Mouse (Mus musculus): ENCODE measurements at regions not wholly inside any gene's neighbourhood (a gene's known extent, or its start where the extent isn't known, plus 50 kb on each side); places are given as distances from the start of the nearest gene placed in this dataset.

GRCm38 (mm10) chr3:52444420-52445119 lies 176.4 kb downstream of the Foxo1 start:
- DNase-seq (ENCODE audit: extremely low spot score) = no peak

GRCm38 (mm10) chr3:52443856-52444255 lies 175.7 kb downstream of the Foxo1 start:
- no peak for DNase-seq (ENCODE audit: extremely low spot score)

DNA sequence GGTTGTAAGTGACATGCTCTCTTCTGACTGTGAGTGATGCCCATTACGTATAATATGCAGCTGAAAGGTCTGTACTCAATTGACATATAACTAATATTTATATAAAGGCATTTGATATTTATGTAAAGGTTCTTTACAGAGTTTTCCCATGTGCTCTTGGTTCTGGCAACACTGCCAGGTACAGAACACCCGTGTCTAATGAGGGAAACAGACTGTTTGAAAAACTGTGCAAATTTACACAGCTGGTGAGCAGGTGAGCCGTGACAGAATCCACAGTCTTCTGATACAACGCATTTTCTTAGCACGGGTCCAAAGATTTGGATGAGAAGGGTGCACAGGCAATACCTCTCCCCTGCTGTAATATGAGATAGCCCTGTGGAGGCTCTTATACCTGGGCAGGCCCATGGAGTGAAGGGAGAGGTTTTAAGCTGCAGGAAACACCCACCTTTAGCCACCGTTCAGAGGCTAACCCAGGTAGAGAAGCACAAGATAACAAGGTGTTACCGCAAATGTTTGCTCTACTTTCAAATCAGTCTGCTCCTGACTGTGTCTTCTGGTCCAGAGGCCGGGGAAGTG lies 161.0 kb downstream of the Foxo1 start:
- DNase-seq (ENCODE audit: extremely low spot score) = no peak

- no peak for DNase-seq (ENCODE audit: extremely low spot score)
Measured at GRCm38 (mm10) chr3:52422826-52423225, 154.7 kb downstream of the Foxo1 start.

DNA sequence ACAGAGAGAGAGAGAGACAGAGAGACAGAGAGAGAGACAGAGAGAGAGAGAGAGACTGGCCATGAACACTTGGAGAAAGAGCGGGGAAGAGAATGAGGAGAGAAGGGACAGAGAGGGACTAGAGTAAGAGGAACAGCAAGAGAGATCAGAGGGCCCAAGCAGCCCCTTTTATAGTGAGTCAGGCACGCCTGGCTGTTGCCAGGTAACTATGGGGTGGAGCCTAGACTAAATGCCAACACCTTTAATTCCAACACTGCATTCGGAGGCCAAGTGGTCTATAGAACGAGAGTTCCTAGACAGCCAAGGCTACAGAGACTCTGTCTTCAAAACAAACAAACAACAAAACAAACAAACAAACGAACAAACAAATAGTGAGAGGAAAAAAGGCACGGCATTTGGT lies 148.1 kb downstream of the Foxo1 start:
- no peak for DNase-seq (ENCODE audit: extremely low spot score)

GRCm38 (mm10) chr3:52415361-52415760 lies 147.2 kb downstream of the Foxo1 start:
- DNase-seq (ENCODE audit: extremely low spot score) = no peak

DNA sequence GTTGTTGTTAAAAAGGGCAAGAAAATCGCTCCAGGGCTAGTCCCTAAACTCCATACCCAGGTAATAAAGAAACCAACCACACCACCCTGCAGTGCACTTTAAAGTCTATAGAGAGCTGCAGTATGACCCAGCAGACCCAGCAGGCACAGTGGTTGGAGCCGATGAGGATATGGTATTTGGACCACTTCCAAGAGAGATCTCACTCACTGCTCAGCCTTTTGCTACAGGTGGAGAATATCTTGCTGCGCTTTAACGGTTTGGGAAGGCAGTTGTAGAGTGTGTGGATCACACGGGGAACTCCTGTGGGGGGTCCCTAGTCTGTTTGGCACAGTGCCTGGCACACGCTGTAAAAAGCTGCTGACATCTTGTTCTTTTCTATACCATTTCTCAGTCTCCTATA lies 145.9 kb downstream of the Foxo1 start:
- DNase-seq (ENCODE audit: extremely low spot score) = no peak

DNA sequence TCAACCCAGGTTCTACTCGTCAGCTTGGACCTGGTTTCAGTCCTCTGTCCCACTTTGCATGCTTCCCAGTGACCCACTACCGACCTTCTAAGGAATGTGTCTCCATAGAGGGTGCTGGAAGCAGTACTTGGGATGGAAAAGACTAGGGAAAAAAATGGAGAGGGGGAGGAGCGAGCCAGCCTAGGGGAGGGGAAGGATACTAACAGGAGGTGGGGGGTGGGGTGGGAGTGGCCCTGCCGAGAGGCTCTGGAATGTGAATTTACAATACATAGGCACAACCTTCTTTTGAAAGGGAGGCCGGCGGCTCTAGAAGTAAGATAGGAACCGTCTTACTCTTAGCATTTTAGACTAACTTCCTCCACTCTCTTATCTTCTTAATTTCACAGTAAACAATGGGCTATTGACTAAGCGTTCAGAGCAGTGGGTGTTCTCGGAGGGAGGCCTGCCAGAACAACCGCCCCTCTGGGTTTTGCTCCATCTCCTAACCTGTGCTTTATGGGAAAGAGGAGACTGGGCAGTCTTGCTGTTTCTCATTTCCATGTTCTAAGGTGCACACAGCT lies 145.1 kb downstream of the Foxo1 start:
- peak; percentile 69 for DNase-seq (ENCODE audit: extremely low spot score)

- no peak for DNase-seq (ENCODE audit: extremely low spot score)
Measured at GRCm38 (mm10) chr3:52411356-52411755, 143.2 kb downstream of the Foxo1 start.

DNA sequence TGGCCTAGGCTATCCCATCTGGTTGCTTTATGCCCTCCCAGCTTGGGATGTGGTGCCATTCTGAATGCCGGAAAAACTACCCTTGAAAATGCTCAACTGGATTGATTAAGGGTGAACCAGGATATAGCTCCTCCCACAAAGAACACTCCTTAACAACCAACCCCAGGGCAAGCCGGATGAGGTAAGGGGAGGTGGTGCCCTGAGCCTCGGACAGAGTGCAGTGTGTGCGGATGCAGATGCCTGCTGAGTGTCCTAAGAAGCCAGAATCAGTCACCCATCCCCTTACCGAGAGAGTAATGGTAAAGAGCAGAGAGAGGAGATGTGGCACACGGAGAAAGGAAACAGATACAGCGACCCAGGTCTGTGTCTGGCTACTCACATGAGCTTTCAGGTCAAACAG lies 141.3 kb downstream of the Foxo1 start:
- DNase-seq (ENCODE audit: extremely low spot score) = peak; percentile 3

DNA sequence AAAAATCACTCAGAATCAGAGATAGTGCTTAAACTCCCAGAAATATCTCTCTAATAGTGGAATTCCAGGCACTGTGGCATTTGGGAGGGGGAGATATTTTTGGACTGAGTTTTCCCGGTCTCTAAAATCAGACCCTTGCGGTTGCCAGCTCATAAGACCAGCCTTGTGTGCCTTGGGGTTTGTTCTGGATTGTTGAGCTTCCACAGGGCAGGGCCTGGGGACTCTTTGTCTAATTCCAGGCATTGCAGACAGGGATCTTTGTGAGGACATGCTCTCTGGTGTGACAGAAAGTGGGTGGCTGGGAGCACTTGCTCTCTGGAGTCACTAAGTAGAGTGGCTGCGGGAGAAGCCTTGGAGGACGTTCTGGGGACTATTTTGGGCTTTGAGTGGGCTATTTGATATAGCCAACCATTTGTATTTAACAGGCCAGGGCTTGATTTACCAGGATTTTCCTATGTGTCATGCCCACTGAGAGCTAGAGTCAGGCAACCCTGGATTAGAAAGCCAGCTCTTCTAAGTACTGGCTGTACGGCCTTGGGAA lies 138.7 kb downstream of the Foxo1 start:
- DNase-seq (ENCODE audit: extremely low spot score) = no peak

DNA sequence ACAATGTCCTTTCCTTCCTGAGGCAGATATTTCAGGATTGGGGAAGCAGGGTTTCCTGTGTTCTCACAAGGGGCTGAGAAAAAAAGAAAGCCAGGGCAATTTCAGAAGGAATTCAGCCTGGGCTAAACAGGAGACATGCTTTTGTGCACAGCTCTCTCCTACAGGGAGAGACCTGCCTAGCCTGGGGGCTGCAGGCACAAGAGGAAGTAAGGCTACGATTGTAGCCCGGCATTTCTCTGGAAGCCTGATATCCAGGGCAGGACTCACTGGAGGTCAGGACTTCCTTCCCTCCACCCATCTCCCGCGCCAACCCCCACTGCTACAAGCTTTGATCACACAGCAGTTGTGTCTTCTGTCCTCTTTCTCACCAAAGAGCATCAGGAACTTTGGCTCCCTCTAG lies 136.5 kb downstream of the Foxo1 start:
- no peak for DNase-seq (ENCODE audit: extremely low spot score)

GRCm38 (mm10) chr3:52403032-52403431 lies 134.9 kb downstream of the Foxo1 start:
- DNase-seq (ENCODE audit: extremely low spot score) = no peak
